ENCODE assay signal across 21 mouse cellular contexts in the genomic region with DNA sequence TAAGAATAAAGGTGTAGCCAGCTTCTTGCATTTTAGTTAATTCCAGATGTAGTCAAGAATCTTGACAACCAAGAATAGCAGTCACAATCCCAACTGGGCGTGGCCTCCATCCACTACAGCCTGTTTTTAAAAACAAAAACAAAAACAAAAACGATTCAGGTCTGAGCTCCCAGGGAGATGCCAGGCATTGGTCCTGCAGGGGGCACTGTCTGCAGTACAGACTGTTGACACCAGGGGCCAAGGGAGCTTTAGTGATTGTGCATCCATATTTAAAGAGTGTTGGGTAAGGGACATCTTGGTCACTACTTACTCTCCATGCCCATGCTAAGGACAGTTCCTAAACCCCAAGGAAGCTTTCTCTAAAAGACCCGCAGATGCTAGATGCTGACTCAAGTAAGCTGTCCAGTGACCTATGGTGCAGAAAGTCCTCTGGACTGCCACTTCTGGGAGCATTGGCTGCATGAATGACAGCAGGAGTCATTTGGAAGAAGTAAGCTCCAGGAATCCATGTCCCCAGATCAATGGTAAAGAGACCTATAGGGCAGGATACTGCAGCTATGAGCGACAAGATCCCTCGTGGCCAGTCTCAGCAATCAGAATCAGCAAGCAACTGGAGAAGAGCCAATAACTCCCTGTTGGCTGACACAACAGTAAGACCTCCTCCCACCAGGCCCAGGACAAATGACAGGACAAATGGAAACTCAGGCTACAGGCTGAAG.
A peak's percentile ranks its signal among the peaks of the same experiment; 100 is the strongest.
DNase-seq lines count a peak whose midpoint lies in the region; ATAC-seq and TF ChIP-seq lines count a peak whose summit lies in the region.
"Had no signal": no experiment of that assay in that cellular context is flagged by ENCODE, and none has a peak within 500 bp of the region (broad histone marks: within the 10 kb centered on the region; RNA-seq: fewer than 3 reads in every experiment).

No protein-coding gene starts in this region.

- no peak for DNase-seq in forebrain, postnatal 0 days
- DNase-seq in liver, embryonic 14.5 days (ENCODE audit: low read depth in 3 of 3, low spot score in 3 of 3), result no peak
- no peak for DNase-seq in liver, embryonic 11.5 days (ENCODE audit: low spot score)
- DNase-seq in 3T3-L1 (ENCODE audit: low read depth, low spot score), result peak; percentile 20
- no peak for DNase-seq in MEL (ENCODE audit: low read depth, low spot score)
- DNase-seq in gastrocnemius, postnatal 25 days, result no peak
- DNase-seq in gastrocnemius, postnatal 4 days (ENCODE audit: low spot score in 2 of 2), result no peak
- DNase-seq: adrenal gland, postnatal 10 days; cerebellum, adult 18-20 months; gastrocnemius, postnatal 14 days; heart, postnatal 4 days; kidney, adult 9 months; kidney, postnatal 4 days; thymus, adult 18-20 months had no signal

- no peak overlapping the region for H3K9ac ChIP-seq in forebrain, postnatal 0 days
- H3K9ac ChIP-seq in forebrain, embryonic 12.5 days, result no peak overlapping the region
- no peak overlapping the region for H3K9ac ChIP-seq in liver, embryonic 14.5 days (replicated peaks)
- no peak overlapping the region for H3K9ac ChIP-seq in liver, embryonic 11.5 days (ENCODE audit: low read depth, low read length)
- no peak overlapping the region for H3K9ac ChIP-seq in MEL (ENCODE audit: control insufficient read depth, low read depth, low read length, poor library complexity, severe bottlenecking)
- H3K9ac ChIP-seq: embryonic facial prominence, embryonic 15.5 days; heart, embryonic 13.5 days; neural tube, embryonic 13.5 days had no signal

- TF ChIP-seq POLR2A in MEL (IDR thresholded peaks at IDR 0.05; ENCODE audit: control insufficient read depth in 1 of 2, insufficient read depth in 1 of 2, low read depth in 1 of 2, low read length in 2 of 2, poor library complexity in 1 of 2), result no peak

- no peak for ATAC-seq in forebrain, postnatal 0 days
- ATAC-seq in forebrain, embryonic 12.5 days (ENCODE audit: low FRiP score), result no peak
- no peak for ATAC-seq in liver, embryonic 14.5 days (ENCODE audit: insufficient read depth)
- no peak for ATAC-seq in liver, embryonic 11.5 days (replicated peaks; ENCODE audit: low FRiP score)

- H3K79me2 ChIP-seq in MEL (ENCODE audit: control insufficient read depth, insufficient read depth, low read length, poor library complexity), result no peaks in the 10 kb centered on the region

- no peak overlapping the region for H3K4me3 ChIP-seq in forebrain, postnatal 0 days (ENCODE audit: low read depth, low read length)
- H3K4me3 ChIP-seq in forebrain, embryonic 12.5 days (replicated peaks), result no peak overlapping the region
- H3K4me3 ChIP-seq in liver, embryonic 14.5 days (ENCODE audit: insufficient read depth in 1 of 2, low read depth in 2 of 2, low read length in 2 of 2), result no peak overlapping the region
- H3K4me3 ChIP-seq in liver, embryonic 11.5 days (ENCODE audit: low read depth, low read length), result no peak overlapping the region
- no peak overlapping the region for H3K4me3 ChIP-seq in MEL (ENCODE audit: control insufficient read depth in 1 of 2, insufficient read depth in 1 of 2, low read depth in 2 of 2, low read length in 2 of 2)
- H3K4me3 ChIP-seq: embryonic facial prominence, embryonic 15.5 days; forebrain, embryonic 10.5 days; heart, embryonic 13.5 days; megakaryocyte, embryonic 14.5 days; neural tube, embryonic 13.5 days had no signal

- no peak for TF ChIP-seq RAD21 in MEL (IDR thresholded peaks at IDR 0.05; ENCODE audit: low read depth, low read length)

- no peak overlapping the region for H3K4me2 ChIP-seq in forebrain, postnatal 0 days (ENCODE audit: low read depth)
- H3K4me2 ChIP-seq in forebrain, embryonic 12.5 days, result no peak overlapping the region
- H3K4me2 ChIP-seq in liver, embryonic 14.5 days (ENCODE audit: low read depth), result no peak overlapping the region
- no peak overlapping the region for H3K4me2 ChIP-seq in liver, embryonic 11.5 days
- H3K4me2 ChIP-seq: embryonic facial prominence, embryonic 15.5 days; heart, embryonic 13.5 days; neural tube, embryonic 13.5 days had no signal

- H3K36me3 ChIP-seq in forebrain, postnatal 0 days (ENCODE audit: insufficient read depth), result no peaks in the 10 kb centered on the region
- H3K36me3 ChIP-seq in forebrain, embryonic 12.5 days (replicated peaks), result no peaks in the 10 kb centered on the region
- H3K36me3 ChIP-seq in liver, embryonic 14.5 days (replicated peaks; ENCODE audit: control insufficient read depth, insufficient read depth, low read depth), result no peaks in the 10 kb centered on the region
- H3K36me3 ChIP-seq in liver, embryonic 11.5 days (ENCODE audit: control insufficient read depth, insufficient read depth, low read length), result no peaks in the 10 kb centered on the region
- H3K36me3 ChIP-seq in MEL (ENCODE audit: control insufficient read depth in 1 of 2, insufficient read depth in 2 of 2, low read length in 2 of 2), result no peaks in the 10 kb centered on the region
- H3K36me3 ChIP-seq: embryonic facial prominence, embryonic 15.5 days; forebrain, embryonic 10.5 days; G1E; heart, embryonic 13.5 days; neural tube, embryonic 13.5 days had no signal

- TF ChIP-seq CTCF in forebrain, postnatal 0 days (IDR thresholded peaks at IDR 0.05; ENCODE audit: low read depth), result peak; percentile 44
- TF ChIP-seq CTCF in liver, embryonic 14.5 days (IDR thresholded peaks at IDR 0.05; ENCODE audit: low read depth), result peak; percentile 35
- peak; percentile 8 to 26 (median 21); a peak in 4 of 6 replicates for TF ChIP-seq CTCF in MEL (IDR thresholded peaks at IDR 0.05 in 2 of 3, conservative IDR thresholded peaks at IDR 0.05 in 1 of 3; ENCODE audit: control insufficient read depth in 1 of 3, insufficient read depth in 1 of 3, low read depth in 2 of 3, low read length in 3 of 3, poor library complexity in 1 of 3, severe bottlenecking in 1 of 3)

- no peak for TF ChIP-seq EP300 in liver, embryonic 14.5 days (IDR thresholded peaks at IDR 0.05; ENCODE audit: low read depth)
- no peak for TF ChIP-seq EP300 in MEL (IDR thresholded peaks at IDR 0.05; ENCODE audit: low read depth in 1 of 2, low read length in 2 of 2)

- H3K4me1 ChIP-seq in forebrain, postnatal 0 days (ENCODE audit: insufficient read depth), result no peaks in the 10 kb centered on the region
- H3K4me1 ChIP-seq in forebrain, embryonic 12.5 days, result no peaks in the 10 kb centered on the region
- no peaks in the 10 kb centered on the region for H3K4me1 ChIP-seq in liver, embryonic 14.5 days (replicated peaks; ENCODE audit: control insufficient read depth in 2 of 2, insufficient read depth in 2 of 2, low read length in 1 of 2)
- H3K4me1 ChIP-seq in liver, embryonic 11.5 days (replicated peaks; ENCODE audit: control insufficient read depth, insufficient read depth, low read length), result no peaks in the 10 kb centered on the region
- no peaks in the 10 kb centered on the region for H3K4me1 ChIP-seq in MEL (ENCODE audit: control insufficient read depth in 1 of 2, insufficient read depth in 2 of 2, low read length in 2 of 2)
- H3K4me1 ChIP-seq: embryonic facial prominence, embryonic 15.5 days; megakaryocyte, embryonic 14.5 days had no signal

- H3K9me3 ChIP-seq in forebrain, postnatal 0 days (ENCODE audit: low read length), result no peaks in the 10 kb centered on the region
- no peaks in the 10 kb centered on the region for H3K9me3 ChIP-seq in forebrain, embryonic 12.5 days
- H3K9me3 ChIP-seq in liver, embryonic 14.5 days (ENCODE audit: control insufficient read depth, low read length), result no peaks in the 10 kb centered on the region
- no peaks in the 10 kb centered on the region for H3K9me3 ChIP-seq in liver, embryonic 11.5 days (ENCODE audit: control insufficient read depth, low read length)
- H3K9me3 ChIP-seq in MEL (replicated peaks; ENCODE audit: insufficient read depth, low read length), result no peaks in the 10 kb centered on the region
- H3K9me3 ChIP-seq: embryonic facial prominence, embryonic 15.5 days; forebrain, embryonic 10.5 days; G1E; heart, embryonic 13.5 days; neural tube, embryonic 13.5 days had no signal

- WGBS in forebrain, postnatal 0 days, result 74% methylated on average over 5 of the region's 5 CpGs
- 78% methylated on average over 5 of the region's 5 CpGs for WGBS in forebrain, embryonic 12.5 days
- WGBS in liver, embryonic 14.5 days (ENCODE audit: insufficient replicate concordance), result 48% methylated on average over 5 of the region's 5 CpGs
- 68% methylated on average over 5 of the region's 5 CpGs for WGBS in liver, embryonic 11.5 days

- no peaks in the 10 kb centered on the region for H3K27me3 ChIP-seq in forebrain, postnatal 0 days (ENCODE audit: insufficient read depth, low read length)
- no peaks in the 10 kb centered on the region for H3K27me3 ChIP-seq in forebrain, embryonic 12.5 days
- H3K27me3 ChIP-seq in liver, embryonic 14.5 days (ENCODE audit: control insufficient read depth, insufficient read depth, low read length), result no peaks in the 10 kb centered on the region
- no peaks in the 10 kb centered on the region for H3K27me3 ChIP-seq in liver, embryonic 11.5 days (replicated peaks; ENCODE audit: control insufficient read depth, insufficient read depth, low read length)
- no peaks in the 10 kb centered on the region; a peak in 1 of 4 replicates for H3K27me3 ChIP-seq in MEL (ENCODE audit: control insufficient read depth in 1 of 2, insufficient read depth in 2 of 2, low read length in 2 of 2)
- H3K27me3 ChIP-seq: embryonic facial prominence, embryonic 15.5 days; heart, embryonic 13.5 days; neural tube, embryonic 13.5 days had no signal

- no peak overlapping the region for H3K27ac ChIP-seq in forebrain, postnatal 0 days (ENCODE audit: low read depth, low read length)
- no peak overlapping the region for H3K27ac ChIP-seq in forebrain, embryonic 12.5 days
- H3K27ac ChIP-seq in liver, embryonic 14.5 days, result no peak overlapping the region
- H3K27ac ChIP-seq in liver, embryonic 11.5 days (ENCODE audit: low read depth, low read length), result no peak overlapping the region
- H3K27ac ChIP-seq in MEL (ENCODE audit: control insufficient read depth, low read depth, low read length), result no peak overlapping the region
- H3K27ac ChIP-seq: embryonic facial prominence, embryonic 15.5 days; forebrain, embryonic 10.5 days; heart, embryonic 13.5 days; neural tube, embryonic 13.5 days had no signal

TF ChIP-seq in MEL, 35 proteins besides CTCF, POLR2A, EP300 and RAD21 (continues in another document):
- TF ChIP-seq MAZ (IDR thresholded peaks at IDR 0.05; ENCODE audit: low read depth, low read length), result no peak
- no peak for TF ChIP-seq NELFE (IDR thresholded peaks at IDR 0.05; ENCODE audit: low read depth, low read length)
- TF ChIP-seq JUND (IDR thresholded peaks at IDR 0.05; ENCODE audit: low read depth, low read length), result no peak
- TF ChIP-seq SIN3A (IDR thresholded peaks at IDR 0.05; ENCODE audit: low read length), result no peak
- TF ChIP-seq HCFC1 (IDR thresholded peaks at IDR 0.05; ENCODE audit: low read depth, low read length), result no peak
- no peak for TF ChIP-seq POLR2AphosphoS2 (IDR thresholded peaks at IDR 0.05; ENCODE audit: low read length)
- no peak for TF ChIP-seq USF2 (IDR thresholded peaks at IDR 0.05; ENCODE audit: borderline replicate concordance in 1 of 2, insufficient read depth in 1 of 2, low read depth in 1 of 2, low read length in 2 of 2)
- TF ChIP-seq MXI1 (IDR thresholded peaks at IDR 0.05; ENCODE audit: low read depth, low read length), result no peak
- no peak for TF ChIP-seq NRF1 (IDR thresholded peaks at IDR 0.05; ENCODE audit: insufficient read depth, low read depth, low read length, poor library complexity, severe bottlenecking)
- TF ChIP-seq TBP (IDR thresholded peaks at IDR 0.05; ENCODE audit: low read depth, low read length), result no peak
